Mouse (Mus musculus) embryonic fibroblast, embryonic 13.5 days (primary cell): ENCODE data around the gene Gm42906.

ENCODE experiments used
- CTCF ChIP-seq: IDR thresholded peaks from 2 replicates; pipeline ENCODE4 v1.5.1; 2011; ENCODE audit warnings: mild to moderate bottlenecking, control low read depth, low read length, moderate library complexity, borderline replicate concordance; ENCODE audit not compliant: insufficient read depth
- POLR2A ChIP-seq: IDR thresholded peaks from 2 replicates; pipeline ENCODE4 v1.6.1; 2011; ENCODE audit warnings: low read depth, mild to moderate bottlenecking, control low read depth, low read length, moderate library complexity

- TF ChIP-seq CTCF = no peak
- no peak for TF ChIP-seq POLR2A
Measured at GRCm38 (mm10) chr5:151109822-151110221, 318.1 kb downstream of the Gm42906 start.
